Mouse (Mus musculus) cerebellum, adult 2 months (tissue): ENCODE results near the gene Wdr45.

Experiments
- CTCF ChIP-seq: fragments of 200-500 bp; IDR thresholded peaks from 2 replicates; pipeline ENCODE4 v1.5.1; 2011; ENCODE audit warnings: low read depth, mild to moderate bottlenecking, control low read depth, low read length, moderate library complexity, borderline replicate concordance; ENCODE audit not compliant: insufficient read depth
- POLR2A ChIP-seq: fragments of 200-500 bp; IDR thresholded peaks from 2 replicates; pipeline ENCODE4 v1.6.1; 2011; ENCODE audit warnings: low read length, control low read depth, borderline replicate concordance; ENCODE audit not compliant: insufficient read depth

- no peak for TF ChIP-seq POLR2A
- no peak for TF ChIP-seq CTCF
Measured at GRCm38 (mm10) chrX:7670390-7670881, 43.7 kb upstream of the Wdr45 start.
